Comparison of ENCODE assay signal across 8 mouse cellular contexts in the genomic region with DNA sequence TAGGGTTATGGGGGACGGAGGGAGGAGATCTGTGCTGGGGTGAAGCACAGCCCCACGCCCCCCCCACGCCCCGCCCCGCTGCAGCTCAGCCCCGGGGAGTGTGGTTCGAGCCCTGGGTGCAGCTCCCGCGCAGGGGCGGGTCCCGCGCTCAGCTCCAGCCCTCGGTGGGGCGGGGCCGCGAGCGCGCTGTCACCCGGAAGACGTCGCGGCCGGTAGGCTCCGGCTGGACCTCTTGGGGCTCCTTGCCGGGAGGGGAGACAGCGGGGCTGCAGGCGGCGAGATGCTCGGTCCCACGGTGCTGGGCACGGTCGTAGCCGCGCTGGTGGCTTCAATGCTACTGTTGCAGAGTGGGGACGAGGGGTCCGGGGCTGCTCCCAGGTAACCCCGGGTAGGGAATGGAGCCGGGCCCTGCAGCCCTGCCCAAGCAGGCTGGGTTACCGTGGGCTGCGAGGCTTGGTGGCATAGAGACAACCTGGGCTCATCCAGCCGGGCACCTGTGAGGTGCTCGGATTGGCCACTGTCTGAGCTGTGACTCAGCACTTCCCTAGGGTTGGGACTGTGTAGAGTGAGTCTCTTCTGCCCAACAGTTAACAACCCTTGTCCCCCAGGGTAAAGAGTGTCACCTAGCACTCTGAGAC. TPM values are rescaled to one million over a fixed set of nuclear protein-coding genes. Genes with fewer than 3 reads are reported as not detected.
DNase-seq lines count a peak whose midpoint lies in the region; ATAC-seq and TF ChIP-seq lines count a peak whose summit lies in the region.

A gene (plus strand): TSS at position 182 of the 638 bp plus-strand sequence.

- peak within 1 kb of the TSS; percentile 83 for H3K4me2 ChIP-seq in heart, postnatal 0 days (ENCODE audit: low read depth, low read length)
- peak within 1 kb of the TSS; percentile 89 for H3K4me2 ChIP-seq in lung, embryonic 16.5 days (ENCODE audit: low read depth, low read length)

- WGBS in forebrain, embryonic 10.5 days = 2% methylated on average over 42 of the region's 42 CpGs
- 2% methylated on average over 31 of the region's 42 CpGs for WGBS in heart, postnatal 0 days
- 2% methylated on average over 37 of the region's 42 CpGs for WGBS in lung, embryonic 16.5 days

- H3K79me2 ChIP-seq in C2C12 (ENCODE audit: control insufficient read depth, insufficient read depth) = no peaks in the 10 kb centered on the region

- peaks cover 13% of the 10 kb centered on the region for H3K9me3 ChIP-seq in forebrain, embryonic 10.5 days
- H3K9me3 ChIP-seq in heart, postnatal 0 days (replicated peaks; ENCODE audit: control insufficient read depth, low read length) = no peaks in the 10 kb centered on the region
- no peaks in the 10 kb centered on the region for H3K9me3 ChIP-seq in lung, embryonic 16.5 days (ENCODE audit: control insufficient read depth, low read length)

- no peaks in the 10 kb centered on the region for H3K27me3 ChIP-seq in C2C12 (ENCODE audit: control insufficient read depth, insufficient read depth, insufficient read length)
- peaks cover 100% of the 10 kb centered on the region for H3K27me3 ChIP-seq in forebrain, embryonic 10.5 days (ENCODE audit: poor library complexity, severe bottlenecking)
- H3K27me3 ChIP-seq in heart, postnatal 0 days (ENCODE audit: control insufficient read depth, insufficient read depth, low read length) = 0 out of 2 replicates have a peak, but pooled peaks cover under 1% of the 10 kb centered on the region
- H3K27me3 ChIP-seq in lung, embryonic 16.5 days (ENCODE audit: control insufficient read depth, insufficient read depth, low read depth, low read length) = no peaks in the 10 kb centered on the region

- H3K4me3 ChIP-seq in C2C12 (ENCODE audit: insufficient read depth, poor library complexity, severe bottlenecking) = peak within 1 kb of the TSS; percentile 6
- H3K4me3 ChIP-seq in forebrain, embryonic 10.5 days = peak within 1 kb of the TSS; percentile 62
- H3K4me3 ChIP-seq in heart, postnatal 0 days (ENCODE audit: low read depth, low read length) = peak within 1 kb of the TSS; percentile 67
- peak within 1 kb of the TSS; percentile 66 for H3K4me3 ChIP-seq in lung, embryonic 16.5 days (ENCODE audit: low read length)

- H3K4me1 ChIP-seq in forebrain, embryonic 10.5 days = peaks cover 8% of the 10 kb centered on the region
- H3K4me1 ChIP-seq in heart, postnatal 0 days (ENCODE audit: control insufficient read depth, insufficient read depth) = no peaks in the 10 kb centered on the region
- 0 out of 2 replicates have a peak, but pooled peaks cover 3% of the 10 kb centered on the region for H3K4me1 ChIP-seq in lung, embryonic 16.5 days (replicated peaks; ENCODE audit: control insufficient read depth, insufficient read depth, low read length)

- no peak for TF ChIP-seq EP300 in heart, postnatal 0 days (IDR thresholded peaks at IDR 0.05; ENCODE audit: low read depth)

- no peaks in the 10 kb centered on the region for H3K79me3 ChIP-seq in C2C12 (ENCODE audit: low read depth)

- peak within 1 kb of the TSS; percentile 72 for H3K27ac ChIP-seq in forebrain, embryonic 10.5 days
- H3K27ac ChIP-seq in heart, postnatal 0 days (ENCODE audit: low read depth) = no peak within 1 kb of the TSS
- H3K27ac ChIP-seq in lung, embryonic 16.5 days (ENCODE audit: low read length) = no peak within 1 kb of the TSS

- H3ac ChIP-seq in C2C12 (ENCODE audit: control insufficient read depth, insufficient read length, low read depth) = no peak within 1 kb of the TSS

- no peaks in the 10 kb centered on the region for H3K36me3 ChIP-seq in C2C12 (ENCODE audit: control insufficient read depth, insufficient read depth)
- H3K36me3 ChIP-seq in forebrain, embryonic 10.5 days (replicated peaks) = no peaks in the 10 kb centered on the region
- no peaks in the 10 kb centered on the region for H3K36me3 ChIP-seq in heart, postnatal 0 days (replicated peaks; ENCODE audit: control insufficient read depth, insufficient read depth, low read length)
- H3K36me3 ChIP-seq in lung, embryonic 16.5 days (ENCODE audit: control insufficient read depth, insufficient read depth, low read length) = no peaks in the 10 kb centered on the region

- no peak for TF ChIP-seq CTCF in C2C12 (IDR thresholded peaks at IDR 0.05; ENCODE audit: control insufficient read depth, insufficient read depth, insufficient read length)
- TF ChIP-seq CTCF in heart, postnatal 0 days (IDR thresholded peaks at IDR 0.05; ENCODE audit: low read depth) = no peak

- peak; percentile 59 for ATAC-seq in heart, postnatal 0 days (ENCODE audit: insufficient read depth, low read depth)
- ATAC-seq in lung, embryonic 16.5 days (ENCODE audit: low read depth) = peak; percentile 83

- peak within 1 kb of the TSS; percentile 57 for H3K9ac ChIP-seq in heart, postnatal 0 days (replicated peaks; ENCODE audit: low read depth, low read length)
- H3K9ac ChIP-seq in lung, embryonic 16.5 days (ENCODE audit: low read length) = peak within 1 kb of the TSS; percentile 72

- peak; percentile 81 for DNase-seq in adrenal gland, adult 2 months
- DNase-seq in forebrain, embryonic 10.5 days (ENCODE audit: extremely low spot score, low spot score) = peak; percentile 24
- no peak for DNase-seq in heart, postnatal 0 days (ENCODE audit: low spot score)
- DNase-seq in kidney, postnatal 25 days = peak; percentile 47 to 62
- DNase-seq in right cerebral cortex, adult 18-20 months = peak; percentile 70
- DNase-seq in urinary bladder, postnatal 25 days (ENCODE audit: low spot score) = peak; percentile 55

TF ChIP-seq in C2C12, 6 proteins besides CTCF, POLR2A, EP300 and RAD21:
- TF ChIP-seq MYOG (IDR thresholded peaks at IDR 0.05; ENCODE audit: control insufficient read depth, extremely low read depth, insufficient read length) = no peak
- TF ChIP-seq FOSL1 (IDR thresholded peaks at IDR 0.05; ENCODE audit: insufficient read depth, low read length, poor library complexity, severe bottlenecking) = no peak
- no peak for TF ChIP-seq MYOD1 (IDR thresholded peaks at IDR 0.05; ENCODE audit: control insufficient read depth, insufficient read length, low read depth)
- no peak for TF ChIP-seq USF1 (IDR thresholded peaks at IDR 0.05; ENCODE audit: low read depth)
- TF ChIP-seq CEBPB (IDR thresholded peaks at IDR 0.05; ENCODE audit: low read depth) = no peak
- TF ChIP-seq MAX (IDR thresholded peaks at IDR 0.05) = no peak

RNA-seq across cellular contexts. Expression of the gene that starts here (rescaled TPM):
- polyA plus RNA-seq in C2C12 (2012; fragmentation: generic; extraction: Trizol) = 0.66 TPM
- 10 to 100 TPM; 29.8 to 40.7 TPM for total RNA-seq in adrenal gland, adult 2 months (2021)
- 9.0 and 11.3 TPM in 2 replicates for polyA plus RNA-seq in adrenal gland, adult 2 months (2012; rRNA removed)
- polyA plus RNA-seq in forebrain, embryonic 10.5 days (2016; fragmentation: Nextera tagmentation; extraction: Ambion mirVana) = 2.8 and 4.2 TPM in 2 replicates
- total RNA-seq in heart, postnatal 0 days (2014; rRNA removed; ENCODE audit: low replicate concordance) = 2.4 and 3.4 TPM in 2 replicates
- 16.5 and 17.5 TPM in 2 replicates for polyA plus RNA-seq in heart, postnatal 0 days (2015; fragmentation: Nextera tagmentation; extraction: Ambion mirVana)
- polyA plus RNA-seq in lung, embryonic 16.5 days (2015; fragmentation: Nextera tagmentation; extraction: Ambion mirVana) = 16.5 and 18.4 TPM in 2 replicates

Comparison
In these comparisons a context has a peak if more than half of its experiments do, and no peak if none do; other contexts are left out.
1. H3K4me3 ChIP-seq: peak in every context shown above with its lines; median percentile 67 in heart, postnatal 0 days; 66 in lung, embryonic 16.5 days; 62 in forebrain, embryonic 10.5 days; 6 in C2C12.